Mouse (Mus musculus): Measurements from ENCODE around the gene Atp8a2. TPM values are rescaled to one million over a fixed set of nuclear protein-coding genes. Genes with fewer than 3 reads are reported as not detected.

Atp8a2 gene
- polyA plus RNA-seq, 1 experiment: 15.3 TPM

DNA sequence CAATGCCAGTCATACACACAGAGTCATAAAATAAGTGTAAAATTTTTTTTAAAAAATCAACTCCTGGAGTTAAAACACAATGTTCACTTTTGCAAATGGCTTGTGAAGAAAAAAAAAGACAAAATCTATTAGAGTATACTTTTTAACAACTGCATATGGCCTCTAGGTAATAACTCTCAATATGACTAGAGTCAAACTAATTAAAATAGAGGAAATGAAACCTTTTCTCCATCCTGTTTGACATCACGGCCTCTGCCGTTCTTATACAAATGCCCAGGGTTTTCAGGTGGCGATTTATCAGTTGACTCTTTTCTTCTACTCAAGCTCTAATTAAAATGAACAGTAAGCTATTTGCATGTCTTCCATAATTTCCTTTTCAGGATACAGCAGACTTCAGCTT, 209.0 kb downstream of the Atp8a2 start:
- TF ChIP-seq CTCF (IDR thresholded peaks at IDR 0.05; ENCODE audit: extremely low read depth, insufficient read depth, low read length): no peak
- no peak for TF ChIP-seq POLR2A (IDR thresholded peaks at IDR 0.05; ENCODE audit: extremely low read depth, insufficient read depth, low read length)
- Histone ChIP-seq H3K4me3 (ENCODE audit: insufficient read depth, low read length) (no peak overlapping the region), H3K27ac (ENCODE audit: insufficient read depth, low read length) (no peak overlapping the region), H3K4me1 (ENCODE audit: control insufficient read depth, insufficient read depth, low read length) (no peaks in the 10 kb centered on the region)

- H3K4me3 ChIP-seq (ENCODE audit: insufficient read depth, low read length): no peak overlapping the region
- no peak for TF ChIP-seq CTCF (IDR thresholded peaks at IDR 0.05; ENCODE audit: extremely low read depth, insufficient read depth, low read length)
- TF ChIP-seq POLR2A (IDR thresholded peaks at IDR 0.05; ENCODE audit: extremely low read depth, insufficient read depth, low read length): no peak
- H3K27ac ChIP-seq (ENCODE audit: insufficient read depth, low read length): no peak overlapping the region
- H3K4me1 ChIP-seq (ENCODE audit: control insufficient read depth, insufficient read depth, low read length): no peaks in the 10 kb centered on the region
Measured at GRCm38 (mm10) chr14:59978007-59978406, 219.0 kb downstream of the Atp8a2 start.

GRCm38 (mm10) chr14:59971221-59971730, 225.7 kb downstream of the Atp8a2 start:
- TF ChIP-seq POLR2A (IDR thresholded peaks at IDR 0.05; ENCODE audit: extremely low read depth, insufficient read depth, low read length) (no peak), CTCF (IDR thresholded peaks at IDR 0.05; ENCODE audit: extremely low read depth, insufficient read depth, low read length) (no peak)
- Histone ChIP-seq H3K4me1 (ENCODE audit: control insufficient read depth, insufficient read depth, low read length) (no peaks in the 10 kb centered on the region), H3K4me3 (ENCODE audit: insufficient read depth, low read length) (no peak overlapping the region), H3K27ac (ENCODE audit: insufficient read depth, low read length) (no peak overlapping the region)

GRCm38 (mm10) chr14:59969485-59970134, 227.4 kb downstream of the Atp8a2 start:
- H3K4me1 ChIP-seq (ENCODE audit: control insufficient read depth, insufficient read depth, low read length): no peaks in the 10 kb centered on the region
- H3K4me3 ChIP-seq (ENCODE audit: insufficient read depth, low read length): no peak overlapping the region
- TF ChIP-seq POLR2A (IDR thresholded peaks at IDR 0.05; ENCODE audit: extremely low read depth, insufficient read depth, low read length): no peak
- TF ChIP-seq CTCF (IDR thresholded peaks at IDR 0.05; ENCODE audit: extremely low read depth, insufficient read depth, low read length): no peak
- no peak overlapping the region for H3K27ac ChIP-seq (ENCODE audit: insufficient read depth, low read length)

DNA sequence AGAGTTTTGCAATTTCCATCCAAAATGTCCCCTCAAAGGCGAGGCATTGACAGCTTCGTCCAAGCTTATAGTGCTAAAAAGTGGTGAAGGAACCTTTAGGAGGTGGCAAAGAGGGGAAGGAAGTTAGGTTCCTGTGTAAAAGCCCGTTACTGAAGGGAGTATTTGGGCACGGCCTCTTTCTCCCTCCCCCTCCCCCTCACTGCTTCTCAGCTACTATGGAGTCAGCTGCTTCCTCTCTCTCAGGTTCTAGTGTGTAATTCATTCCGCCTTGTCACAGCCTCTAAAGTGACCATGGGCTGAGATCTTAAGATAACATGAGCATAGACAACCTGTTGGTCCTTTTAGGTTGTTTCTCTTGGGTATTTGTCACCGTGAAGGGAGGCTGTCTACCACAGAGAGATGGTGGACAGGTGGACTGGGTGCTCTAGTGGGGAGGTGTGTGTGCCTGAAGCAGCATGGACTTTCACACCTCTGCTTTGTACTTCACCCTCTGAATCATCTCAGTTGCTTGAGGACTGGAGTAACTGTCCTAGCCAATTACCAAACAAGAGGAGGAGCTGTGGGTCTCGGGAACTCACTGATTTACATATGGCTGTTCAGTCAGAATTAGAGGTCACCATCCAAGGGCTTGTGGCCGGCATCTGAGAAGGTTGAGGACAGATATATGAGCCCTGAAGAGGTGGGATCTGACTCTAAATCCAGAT, 229.0 kb downstream of the Atp8a2 start:
- H3K4me3 ChIP-seq (ENCODE audit: insufficient read depth, low read length): no peak overlapping the region
- H3K27ac ChIP-seq (ENCODE audit: insufficient read depth, low read length): no peak overlapping the region
- TF ChIP-seq CTCF (IDR thresholded peaks at IDR 0.05; ENCODE audit: extremely low read depth, insufficient read depth, low read length) (no peak), POLR2A (IDR thresholded peaks at IDR 0.05; ENCODE audit: extremely low read depth, insufficient read depth, low read length) (no peak)

GRCm38 (mm10) chr14:59966981-59967380, 230.0 kb downstream of the Atp8a2 start:
- H3K4me1 ChIP-seq (ENCODE audit: control insufficient read depth, insufficient read depth, low read length): no peaks in the 10 kb centered on the region
- TF ChIP-seq CTCF (IDR thresholded peaks at IDR 0.05; ENCODE audit: extremely low read depth, insufficient read depth, low read length): no peak
- TF ChIP-seq POLR2A (IDR thresholded peaks at IDR 0.05; ENCODE audit: extremely low read depth, insufficient read depth, low read length): no peak
- H3K4me3 ChIP-seq (ENCODE audit: insufficient read depth, low read length): no peak overlapping the region
- H3K27ac ChIP-seq (ENCODE audit: insufficient read depth, low read length): no peak overlapping the region

More for the DNA sequence above, 229.0 kb downstream of the Atp8a2 start:
- no peaks in the 10 kb centered on the region for H3K4me1 ChIP-seq (ENCODE audit: control insufficient read depth, insufficient read depth, low read length)

GRCm38 (mm10) chr14:59964569-59964968, 232.4 kb downstream of the Atp8a2 start:
- no peak overlapping the region for H3K27ac ChIP-seq (ENCODE audit: insufficient read depth, low read length)
- no peak overlapping the region for H3K4me3 ChIP-seq (ENCODE audit: insufficient read depth, low read length)
- TF ChIP-seq CTCF (IDR thresholded peaks at IDR 0.05; ENCODE audit: extremely low read depth, insufficient read depth, low read length) (no peak), POLR2A (IDR thresholded peaks at IDR 0.05; ENCODE audit: extremely low read depth, insufficient read depth, low read length) (no peak)
- H3K4me1 ChIP-seq (ENCODE audit: control insufficient read depth, insufficient read depth, low read length): no peaks in the 10 kb centered on the region

DNA sequence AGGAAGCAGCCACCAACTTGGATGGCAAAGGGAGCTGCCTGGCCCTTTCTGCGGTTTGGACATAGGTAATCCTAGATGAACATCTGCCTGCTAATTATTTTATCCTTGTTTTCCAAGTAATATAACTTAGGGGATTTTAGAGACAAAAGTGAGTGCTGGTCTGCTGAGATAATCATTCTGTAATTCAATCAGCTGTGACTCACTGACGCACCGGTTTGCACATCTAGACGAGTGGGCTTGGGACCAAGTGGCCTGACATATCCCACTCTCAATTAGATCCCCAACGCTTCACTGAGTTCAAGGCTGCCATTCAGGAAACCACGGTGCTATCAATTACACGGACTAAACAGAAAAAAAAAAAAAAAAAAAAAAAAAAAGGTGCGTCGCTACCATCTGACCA, 236.0 kb downstream of the Atp8a2 start:
- TF ChIP-seq POLR2A (IDR thresholded peaks at IDR 0.05; ENCODE audit: extremely low read depth, insufficient read depth, low read length): no peak
- TF ChIP-seq CTCF (IDR thresholded peaks at IDR 0.05; ENCODE audit: extremely low read depth, insufficient read depth, low read length): no peak
- H3K4me1 ChIP-seq (ENCODE audit: control insufficient read depth, insufficient read depth, low read length): no peaks in the 10 kb centered on the region
- no peak overlapping the region for H3K27ac ChIP-seq (ENCODE audit: insufficient read depth, low read length)
- H3K4me3 ChIP-seq (ENCODE audit: insufficient read depth, low read length): no peak overlapping the region

DNA sequence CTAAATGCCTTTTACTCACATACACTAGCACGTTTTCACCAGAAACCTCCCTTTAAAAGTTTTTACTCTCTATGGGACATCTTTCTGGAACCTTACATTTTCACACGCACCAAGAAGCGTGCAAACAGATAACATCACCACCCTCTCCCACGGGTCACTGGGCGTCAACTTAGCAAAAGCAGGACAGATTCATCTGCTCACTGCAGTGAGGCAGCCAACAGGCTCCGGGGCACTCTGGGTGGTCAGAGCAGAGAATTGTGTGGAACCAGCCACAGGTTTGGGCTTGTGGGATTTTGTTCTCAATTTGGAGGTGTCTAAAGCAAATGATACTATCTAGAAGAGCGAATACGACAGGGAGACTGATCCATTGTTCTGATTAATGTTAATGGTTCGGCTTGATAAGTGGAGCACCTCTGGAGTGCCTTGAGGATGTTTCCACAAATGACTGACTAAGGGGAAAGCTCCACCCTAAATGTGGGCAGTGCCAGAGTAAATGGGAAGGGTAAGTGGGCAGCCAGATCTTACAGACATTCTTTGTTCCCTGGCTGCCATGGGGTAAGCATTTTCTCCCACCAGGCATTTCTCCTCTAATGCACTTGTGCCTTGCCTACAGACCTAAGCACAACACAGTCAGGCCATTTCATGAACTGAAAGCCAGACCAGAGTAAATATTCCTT, 236.6 kb downstream of the Atp8a2 start:
- Histone ChIP-seq H3K4me1 (ENCODE audit: control insufficient read depth, insufficient read depth, low read length) (no peaks in the 10 kb centered on the region), H3K27ac (ENCODE audit: insufficient read depth, low read length) (no peak overlapping the region), H3K4me3 (ENCODE audit: insufficient read depth, low read length) (no peak overlapping the region)
- TF ChIP-seq CTCF (IDR thresholded peaks at IDR 0.05; ENCODE audit: extremely low read depth, insufficient read depth, low read length) (no peak), POLR2A (IDR thresholded peaks at IDR 0.05; ENCODE audit: extremely low read depth, insufficient read depth, low read length) (no peak)
